Mouse (Mus musculus) hematopoietic stem cell, adult 5-6 weeks (primary cell): ENCODE data around the gene Ccdc51. TPM values are rescaled to one million over a fixed set of nuclear protein-coding genes. Genes with fewer than 3 reads are reported as not detected.

Experiments
- ATAC-seq, 2 experiments: fragments of 125-278 bp in 1 of 2; replicated peaks in 1 of 2; 2 replicates each; pipeline ENCODE4 v1.8.0; 2016 to 2017; ENCODE audit warnings: inconsistent platforms in 2 of 2, mild to moderate bottlenecking in 2 of 2, moderate number of reproducible peaks in 2 of 2, low read depth in 1 of 2, moderate TSS enrichment in 1 of 2; ENCODE audit not compliant: low FRiP score in 2 of 2, poor library complexity in 2 of 2, severe bottlenecking in 2 of 2, insufficient read depth in 1 of 2, low TSS enrichment in 1 of 2
- total RNA-seq: library from RNA; stranded (forward); fragments of 172-1452, 232-1000 nt; gene quantifications from 2 replicates; pipeline ENCODE4 v1.2.3, GENCODE M21; 2017

The Ccdc51 gene
- total RNA-seq, 1 experiment from 2014 or later: 17.6 TPM

- peak; percentile 57 to 58 for ATAC-seq
Measured at GRCm38 (mm10) chr9:109054712-109055111, 27.6 kb upstream of the Ccdc51 start.

DNA sequence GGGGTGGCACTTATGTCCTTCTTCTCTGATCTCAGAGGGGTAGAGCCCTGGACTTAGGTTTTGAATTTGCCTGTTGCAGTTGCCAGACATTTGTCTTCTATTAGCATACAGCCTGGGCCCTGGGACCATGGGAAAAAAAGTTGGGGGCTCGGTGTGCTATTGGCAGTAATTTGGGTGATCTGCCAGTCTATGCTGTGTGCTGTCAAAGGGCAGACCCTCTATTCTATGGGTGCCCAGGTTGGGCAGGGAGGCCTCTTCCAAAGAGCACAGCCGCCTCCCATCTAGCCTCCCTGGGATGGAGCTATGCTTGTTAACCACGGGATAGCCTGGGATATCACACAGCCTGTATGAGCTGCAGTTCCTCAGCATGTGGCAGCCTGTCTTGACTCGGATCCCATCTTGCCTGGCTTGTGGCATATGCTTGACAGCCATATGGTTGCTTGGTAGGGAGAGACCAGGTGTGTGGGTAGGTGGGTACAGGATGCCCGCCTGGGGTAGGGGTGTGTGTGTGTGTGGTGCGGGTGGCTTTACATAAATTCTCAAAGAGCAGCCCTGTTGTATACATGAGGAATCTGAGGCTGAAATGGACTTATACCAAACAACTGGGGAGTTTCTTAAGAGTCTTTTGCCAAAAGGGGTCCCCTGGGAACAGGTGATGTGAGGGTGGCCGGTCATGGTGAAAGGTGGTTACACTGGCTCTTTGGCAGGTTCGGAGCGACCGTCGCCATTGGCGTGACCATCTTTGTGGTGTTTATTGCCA is 26.8 kb upstream of the Ccdc51 start:
- no peak for ATAC-seq

DNA sequence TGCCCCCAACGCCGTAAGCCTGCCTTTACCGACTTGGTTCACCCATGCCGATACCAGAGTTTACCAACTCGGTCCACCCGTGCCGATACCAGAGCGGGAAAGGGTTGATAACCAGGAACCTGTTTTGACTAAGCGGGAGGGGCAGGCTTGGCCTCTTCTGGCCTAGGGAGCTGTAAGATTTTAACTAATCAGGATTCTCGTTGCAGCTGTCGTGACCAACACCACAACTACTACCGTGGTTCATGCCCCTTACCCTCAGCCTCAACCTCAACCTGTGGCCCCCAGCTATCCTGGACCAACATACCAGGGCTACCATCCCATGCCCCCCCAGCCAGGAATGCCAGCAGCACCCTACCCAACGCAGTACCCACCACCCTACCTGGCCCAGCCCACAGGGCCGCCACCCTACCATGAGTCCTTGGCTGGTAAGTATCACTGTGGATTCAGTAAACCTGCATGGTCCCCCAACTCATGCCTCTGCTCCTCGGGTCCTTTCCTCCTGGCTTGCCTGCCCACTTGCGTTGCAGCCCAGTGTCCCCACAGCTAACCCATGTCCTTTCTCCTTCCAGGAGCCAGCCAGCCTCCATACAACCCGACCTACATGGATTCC is 26.1 kb upstream of the Ccdc51 start:
- ATAC-seq: no peak

GRCm38 (mm10) chr9:109056916-109057315 is 25.4 kb upstream of the Ccdc51 start:
- no peak for ATAC-seq

DNA sequence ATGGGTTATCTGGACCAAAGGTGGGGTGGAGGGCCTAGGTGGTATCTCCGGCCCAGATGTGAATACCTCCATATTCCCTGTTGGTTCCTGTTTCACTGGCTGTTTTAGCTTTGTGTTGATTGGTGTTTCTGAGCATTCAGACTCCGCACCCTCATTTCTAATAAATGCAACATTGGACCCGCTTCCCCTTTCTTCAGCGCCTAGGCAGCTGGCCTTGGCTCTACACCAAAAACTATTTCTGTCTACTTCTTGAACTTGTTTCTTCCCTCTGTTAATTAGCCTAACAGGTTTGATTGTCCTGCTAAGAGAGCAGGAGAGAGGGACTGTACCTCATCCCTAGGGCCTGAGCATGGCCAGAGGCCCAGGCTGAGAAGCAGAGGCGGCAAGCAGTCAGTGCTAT is 24.8 kb upstream of the Ccdc51 start:
- ATAC-seq: no peak

DNA sequence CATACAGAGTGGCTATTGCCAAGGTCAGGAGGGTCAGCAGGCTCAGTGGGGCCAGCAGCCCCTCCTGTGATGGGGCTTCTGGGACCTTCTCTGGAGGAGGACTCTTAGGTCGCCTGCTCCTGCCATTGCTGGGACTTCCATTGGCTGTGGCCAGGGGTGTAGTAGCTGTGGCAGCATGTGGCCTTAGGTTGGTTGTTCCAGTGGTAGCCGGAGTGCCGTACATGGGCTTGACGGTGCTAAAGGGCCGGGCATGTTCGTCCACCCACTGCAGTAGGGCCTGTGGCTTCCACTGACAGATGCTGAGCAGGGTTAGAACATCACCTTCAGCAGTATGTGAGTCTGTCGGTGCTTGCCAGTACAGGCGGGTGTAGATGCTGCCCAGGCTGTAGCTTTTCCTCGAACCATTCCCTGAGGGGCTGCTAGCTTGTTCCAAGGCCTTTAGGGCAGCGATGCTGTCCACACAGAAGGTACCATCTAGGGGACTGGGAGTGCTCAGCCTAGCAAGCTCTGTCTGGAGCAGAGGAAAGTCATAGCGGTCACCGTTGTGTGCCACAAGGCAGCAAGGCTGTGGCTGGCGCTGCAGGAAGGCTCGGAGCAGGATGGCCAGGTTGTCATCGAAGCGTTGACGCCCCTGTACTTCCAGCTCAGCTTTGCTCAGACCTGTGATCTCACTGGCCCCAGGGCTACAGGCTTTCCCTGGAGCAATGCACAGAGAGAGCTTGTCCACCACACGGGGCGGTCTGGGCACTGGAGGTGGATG is 24.1 kb upstream of the Ccdc51 start:
- ATAC-seq: no peak

GRCm38 (mm10) chr9:109059136-109059903 is 23.0 kb upstream of the Ccdc51 start, which contains the start of gene Trex1:
Gene Trex1, minus strand, starts transcription at chr9:109059734.
- peak; percentile 75 to 80 for ATAC-seq

DNA sequence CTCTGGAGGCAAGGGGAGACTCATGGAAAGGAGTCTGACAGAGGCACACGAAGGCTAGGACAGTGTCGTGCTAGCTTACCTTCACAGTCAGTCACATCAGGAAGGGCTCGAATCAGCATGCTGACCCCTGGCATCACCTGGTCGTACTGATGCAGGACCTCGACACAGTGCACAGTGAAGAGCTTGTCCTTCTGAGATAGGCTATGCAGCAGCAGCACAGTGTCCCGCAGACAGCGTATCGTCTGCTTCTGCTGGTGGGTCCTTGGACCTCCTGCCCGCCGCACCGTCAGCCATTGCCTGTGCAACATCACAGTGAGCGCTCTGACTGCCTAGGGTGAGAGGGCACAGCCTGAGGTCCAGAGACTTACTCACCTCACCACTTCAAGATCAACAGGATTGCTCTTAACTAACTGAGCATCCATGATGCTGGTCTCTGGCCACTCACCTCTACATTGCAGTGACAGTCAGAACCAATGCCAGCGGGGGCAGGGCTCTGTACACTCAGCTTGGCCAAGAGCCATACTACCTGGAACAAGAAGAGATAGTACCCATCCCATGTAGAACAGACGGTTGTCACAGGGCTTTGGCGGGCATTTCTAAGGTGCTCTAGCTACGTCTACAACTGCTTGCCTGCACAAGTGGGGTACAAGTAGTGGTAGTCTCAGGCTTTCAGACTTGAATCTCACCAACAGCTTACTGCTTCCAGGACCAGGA is 22.0 kb upstream of the Ccdc51 start:
- ATAC-seq: no peak

DNA sequence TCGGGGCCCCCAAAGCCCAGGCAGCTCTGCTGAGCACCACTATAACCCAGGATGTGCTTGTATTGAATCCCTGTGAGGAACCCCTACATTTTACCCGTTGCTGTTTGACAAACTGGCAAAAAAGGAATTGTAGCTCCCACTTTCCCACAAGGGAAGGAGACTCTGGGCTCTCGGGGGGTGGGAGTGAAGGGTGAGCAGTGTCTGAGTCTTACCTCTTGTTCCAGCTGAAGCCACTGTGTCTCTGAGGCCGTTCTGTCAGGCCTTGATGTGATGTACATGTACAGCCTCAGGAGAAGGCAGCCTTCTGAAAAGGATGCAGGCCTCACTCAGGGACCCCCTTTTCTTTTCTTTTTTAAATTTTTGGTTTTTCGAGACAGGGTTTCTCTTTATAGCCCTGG is 21.4 kb upstream of the Ccdc51 start:
- ATAC-seq: no peak

DNA sequence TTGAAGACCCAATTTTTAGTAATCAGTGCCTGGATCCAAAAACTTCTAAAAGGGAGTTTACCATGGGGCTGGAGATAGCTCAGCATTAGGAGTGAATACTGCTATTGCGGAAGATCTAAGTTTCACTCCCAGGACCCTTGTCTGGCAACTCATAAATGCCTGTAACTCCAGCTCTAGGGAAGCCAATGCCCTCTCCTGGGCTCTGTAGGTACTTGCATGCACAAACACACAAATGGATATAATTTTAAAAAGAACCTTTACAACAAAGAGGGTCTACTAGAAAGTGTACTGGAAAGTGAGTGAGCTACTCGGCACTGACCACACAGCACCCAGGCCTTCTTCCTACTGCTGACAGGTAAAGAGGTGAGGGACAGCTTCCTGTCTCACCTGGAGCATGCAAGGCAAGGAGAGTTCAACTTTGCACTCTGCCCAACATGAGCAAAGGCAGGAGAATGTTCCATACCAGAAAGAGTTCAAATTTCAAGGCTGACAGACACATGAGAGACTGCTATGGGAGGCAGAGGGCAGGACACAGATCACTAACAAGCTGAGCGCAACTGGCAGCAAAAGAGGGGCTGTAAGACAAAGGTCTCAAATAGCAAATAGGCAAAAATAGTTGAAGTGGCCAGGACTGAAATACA is 14.1 kb upstream of the Ccdc51 start:
- no peak for ATAC-seq

- ATAC-seq: peak; percentile 99 to 100
Measured at GRCm38 (mm10) chr9:109073661-109074573, 8.4 kb upstream of the Ccdc51 start, which contains the start of gene Atrip. Gene Atrip, minus strand, starts transcription at chr9:109074124.

- no peak for ATAC-seq
Measured at GRCm38 (mm10) chr9:109080516-109080915, 1.8 kb upstream of the Ccdc51 start.

GRCm38 (mm10) chr9:109081749-109082123 is 557 bp upstream of the Ccdc51 start:
- no peak for ATAC-seq

DNA sequence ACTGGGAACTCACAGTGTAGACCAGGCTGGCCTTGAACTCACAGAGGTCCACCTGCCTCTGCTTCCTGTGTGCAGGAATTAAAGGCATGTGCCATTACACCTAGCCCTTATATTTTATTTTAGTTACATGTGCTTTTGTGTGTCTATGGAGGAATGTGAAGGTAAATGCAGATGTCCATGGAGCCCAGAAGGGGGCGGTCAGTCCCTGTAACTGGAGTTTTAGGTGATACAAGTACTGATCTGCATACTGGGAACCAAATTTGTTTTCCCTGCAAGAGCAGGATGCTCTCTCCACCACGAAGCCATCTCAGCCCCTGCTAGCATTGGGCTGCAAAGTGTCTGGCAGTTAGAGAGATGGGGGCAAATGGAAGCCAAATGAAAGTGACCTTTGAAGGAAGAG is 2.6 kb downstream of the Ccdc51 start:
- no peak for ATAC-seq

GRCm38 (mm10) chr9:109087987-109088386 is 5.7 kb downstream of the Ccdc51 start:
- peak in 1 of 2 experiments; percentile 40; a peak in 1 of 4 replicates for ATAC-seq

DNA sequence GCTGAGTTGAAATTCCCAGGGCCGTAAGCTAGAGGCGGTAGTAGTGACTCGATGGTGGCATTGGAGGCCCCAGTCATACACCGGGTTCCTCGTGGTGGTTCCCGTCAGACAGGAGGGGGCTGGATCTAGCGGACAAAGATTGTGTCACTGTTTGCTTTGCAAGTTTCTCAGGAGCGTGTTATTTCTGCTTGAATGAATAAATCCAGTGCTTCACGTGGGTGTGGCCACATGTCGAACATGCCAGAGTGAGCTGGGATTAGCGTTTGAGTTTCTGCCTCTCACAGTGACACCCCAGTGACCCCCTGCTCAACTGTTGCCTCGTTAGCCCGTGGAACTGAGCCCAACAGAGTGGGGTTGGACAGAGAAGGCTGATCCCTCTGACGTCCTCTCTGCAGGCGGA is 8.2 kb downstream of the Ccdc51 start:
- no peak for ATAC-seq
